In genomic region chr7:46535429-46535799, GRCm38 (mm10) we compare ENCODE assay signal across 9 mouse cellular contexts.
DNase-seq lines count a peak whose midpoint lies in the region; ATAC-seq and TF ChIP-seq lines count a peak whose summit lies in the region.
"Had no signal": no experiment of that assay in that cellular context is flagged by ENCODE, and none has a peak within 500 bp of the region (broad histone marks: within the 10 kb centered on the region; RNA-seq: fewer than 3 reads in every experiment).

No protein-coding gene starts in this region.

- H3K27ac ChIP-seq in lung, embryonic 16.5 days (ENCODE audit: low read length) = no peak overlapping the region
- peak overlapping the region; percentile 37; the same call in 1 of the 2 replicates for H3K27ac ChIP-seq in hindbrain, embryonic 10.5 days
- peak overlapping the region; percentile 52 for H3K27ac ChIP-seq in layer of hippocampus, adult 2 months
- H3K27ac ChIP-seq: liver, embryonic 13.5 days had no signal

- no peaks in the 10 kb centered on the region for H3K4me1 ChIP-seq in lung, embryonic 16.5 days (replicated peaks; ENCODE audit: control insufficient read depth, insufficient read depth, low read length)
- H3K4me1 ChIP-seq in hindbrain, embryonic 10.5 days (replicated peaks) = peaks cover 32% of the 10 kb centered on the region
- H3K4me1 ChIP-seq: liver, embryonic 13.5 days had no signal

- H3K9ac ChIP-seq in lung, embryonic 16.5 days (ENCODE audit: low read length) = no peak overlapping the region
- H3K9ac ChIP-seq: liver, embryonic 13.5 days had no signal

- H3K36me3 ChIP-seq in lung, embryonic 16.5 days (ENCODE audit: control insufficient read depth, insufficient read depth, low read length) = no peaks in the 10 kb centered on the region
- H3K36me3 ChIP-seq in hindbrain, embryonic 10.5 days = no peaks in the 10 kb centered on the region
- H3K36me3 ChIP-seq: liver, embryonic 13.5 days had no signal

- H3K27me3 ChIP-seq in lung, embryonic 16.5 days (ENCODE audit: control insufficient read depth, insufficient read depth, low read depth, low read length) = no peaks in the 10 kb centered on the region
- no peaks in the 10 kb centered on the region for H3K27me3 ChIP-seq in hindbrain, embryonic 10.5 days (ENCODE audit: insufficient read depth, poor library complexity, severe bottlenecking)
- H3K27me3 ChIP-seq: liver, embryonic 13.5 days had no signal

- WGBS in lung, embryonic 16.5 days = 29% methylated on average over 10 of the region's 10 CpGs
- WGBS in hindbrain, embryonic 10.5 days = 24% methylated on average over 10 of the region's 10 CpGs

- no peak overlapping the region for H3K4me3 ChIP-seq in lung, embryonic 16.5 days (ENCODE audit: low read length)
- no peak overlapping the region for H3K4me3 ChIP-seq in hindbrain, embryonic 10.5 days
- H3K4me3 ChIP-seq in layer of hippocampus, adult 2 months = peak overlapping the region; percentile 23; the same call in 1 of the 2 replicates
- H3K4me3 ChIP-seq: liver, embryonic 13.5 days had no signal

- peak; percentile 62; the same call in 1 of the 2 replicates for ATAC-seq in lung, embryonic 16.5 days (ENCODE audit: low read depth)

- no peaks in the 10 kb centered on the region for H3K9me3 ChIP-seq in lung, embryonic 16.5 days (ENCODE audit: control insufficient read depth, low read length)
- H3K9me3 ChIP-seq in hindbrain, embryonic 10.5 days = no peaks in the 10 kb centered on the region
- H3K9me3 ChIP-seq: liver, embryonic 13.5 days had no signal

- no peak for DNase-seq in lung, postnatal 25 days (ENCODE audit: low spot score)
- peak; percentile 49 to 67 for DNase-seq in cerebellum, postnatal 4 days (ENCODE audit: low spot score in 2 of 2)
- no peak for DNase-seq in hindbrain, embryonic 10.5 days (ENCODE audit: low spot score)
- peak; percentile 52 to 65 for DNase-seq in layer of hippocampus, adult 2 months (ENCODE audit: low spot score in 2 of 2)
- DNase-seq in lung, postnatal 4 days = peak; percentile 32 to 34
- peak; percentile 51 to 80 for DNase-seq in right cerebral cortex, postnatal 36 days (ENCODE audit: low spot score in 2 of 2)
- no peak for DNase-seq in urinary bladder, postnatal 4 days (ENCODE audit: low spot score in 2 of 2)
- DNase-seq: liver, embryonic 13.5 days had no signal

- TF ChIP-seq CTCF in layer of hippocampus, adult 2 months (conservative IDR thresholded peaks at IDR 0.05) = peak; percentile 76

- H3K4me2 ChIP-seq in lung, embryonic 16.5 days (ENCODE audit: low read depth, low read length) = no peak overlapping the region
- H3K4me2 ChIP-seq: liver, embryonic 13.5 days had no signal

Comparison
In these comparisons a context has a peak if more than half of its experiments do, and no peak if none do; other contexts are left out.
1. DNase-seq: peak in cerebellum, postnatal 4 days (2 of 2), layer of hippocampus, adult 2 months (2 of 2), lung, postnatal 4 days (2 of 2) and right cerebral cortex, postnatal 36 days (2 of 2); none in lung, postnatal 25 days (single experiment), hindbrain, embryonic 10.5 days (single experiment) and urinary bladder, postnatal 4 days (0 of 2).